In genomic region chr9:121865425-121866008, GRCm38 (mm10) we compare ENCODE assay signal across 25 mouse cellular contexts. TPM values are rescaled to one million over a fixed set of nuclear protein-coding genes. Genes with fewer than 3 reads are reported as not detected.
DNase-seq lines count a peak whose midpoint lies in the region; ATAC-seq and TF ChIP-seq lines count a peak whose summit lies in the region.
"Had no signal": no experiment of that assay in that cellular context is flagged by ENCODE, and none has a peak within 500 bp of the region (broad histone marks: within the 10 kb centered on the region; RNA-seq: fewer than 3 reads in every experiment).

No protein-coding gene starts in this region.

- peak; percentile 19 for DNase-seq in hindbrain, postnatal 0 days (ENCODE audit: low spot score)
- DNase-seq in hindbrain, embryonic 14.5 days (ENCODE audit: low spot score): no peak
- DNase-seq in midbrain, postnatal 0 days (ENCODE audit: low spot score): peak; percentile 22
- DNase-seq in retina, embryonic 14.5 days (ENCODE audit: low spot score): peak; percentile 28
- no peak for DNase-seq in thymus, postnatal 4 days
- DNase-seq: cerebellum, adult 11-12 months; cerebellum, postnatal 14 days; gastrocnemius, adult 2 months; heart, postnatal 36 days; kidney, postnatal 4 days; liver, embryonic 13.5 days; midbrain, embryonic 14.5 days; spleen, adult 18-20 months; thymus, postnatal 25 days had no signal

- no peaks in the 10 kb centered on the region for H3K27me3 ChIP-seq in hindbrain, postnatal 0 days (ENCODE audit: insufficient read depth, low read length)
- H3K27me3 ChIP-seq in hindbrain, embryonic 14.5 days (ENCODE audit: control insufficient read depth, insufficient read depth, low read length): no peaks in the 10 kb centered on the region
- H3K27me3 ChIP-seq in midbrain, postnatal 0 days (ENCODE audit: insufficient read depth, low read length): no peaks in the 10 kb centered on the region
- H3K27me3 ChIP-seq in midbrain, embryonic 15.5 days (replicated peaks): no peaks in the 10 kb centered on the region
- no peaks in the 10 kb centered on the region for H3K27me3 ChIP-seq in stomach, embryonic 15.5 days (replicated peaks)
- H3K27me3 ChIP-seq: embryonic facial prominence, embryonic 13.5 days; heart, embryonic 13.5 days; limb, embryonic 13.5 days; liver, embryonic 13.5 days had no signal

- no peak overlapping the region for H3K9ac ChIP-seq in hindbrain, postnatal 0 days (replicated peaks; ENCODE audit: low read length)
- no peak overlapping the region for H3K9ac ChIP-seq in hindbrain, embryonic 14.5 days
- no peak overlapping the region for H3K9ac ChIP-seq in midbrain, postnatal 0 days (replicated peaks; ENCODE audit: low read length, poor library complexity, severe bottlenecking)
- H3K9ac ChIP-seq in midbrain, embryonic 15.5 days: no peak overlapping the region
- H3K9ac ChIP-seq in stomach, embryonic 15.5 days: no peak overlapping the region
- H3K9ac ChIP-seq: embryonic facial prominence, embryonic 13.5 days; heart, embryonic 13.5 days; kidney, embryonic 15.5 days; limb, embryonic 13.5 days; liver, embryonic 13.5 days; lung, embryonic 14.5 days had no signal

- no peaks in the 10 kb centered on the region for H3K9me3 ChIP-seq in hindbrain, postnatal 0 days (ENCODE audit: low read length)
- no peaks in the 10 kb centered on the region for H3K9me3 ChIP-seq in hindbrain, embryonic 14.5 days (ENCODE audit: control insufficient read depth, low read length)
- H3K9me3 ChIP-seq in midbrain, postnatal 0 days (ENCODE audit: low read length): no peaks in the 10 kb centered on the region
- no peaks in the 10 kb centered on the region for H3K9me3 ChIP-seq in midbrain, embryonic 15.5 days
- no peaks in the 10 kb centered on the region for H3K9me3 ChIP-seq in stomach, embryonic 15.5 days
- H3K9me3 ChIP-seq: embryonic facial prominence, embryonic 13.5 days; heart, embryonic 13.5 days; kidney, embryonic 15.5 days; limb, embryonic 13.5 days; liver, embryonic 13.5 days had no signal

- no peaks in the 10 kb centered on the region for H3K4me1 ChIP-seq in hindbrain, postnatal 0 days (ENCODE audit: insufficient read depth, low read length)
- peaks cover 6% of the 10 kb centered on the region for H3K4me1 ChIP-seq in hindbrain, embryonic 14.5 days (replicated peaks; ENCODE audit: control insufficient read depth, insufficient read depth, low read length)
- H3K4me1 ChIP-seq in midbrain, postnatal 0 days (ENCODE audit: insufficient read depth, low read length): no peaks in the 10 kb centered on the region
- H3K4me1 ChIP-seq in midbrain, embryonic 15.5 days: no peaks in the 10 kb centered on the region
- peaks cover 16% of the 10 kb centered on the region; the same call in 1 of the 2 replicates for H3K4me1 ChIP-seq in stomach, embryonic 15.5 days
- H3K4me1 ChIP-seq: embryonic facial prominence, embryonic 13.5 days; limb, embryonic 13.5 days had no signal

- peak; percentile 47; the same call in 1 of the 2 replicates for ATAC-seq in hindbrain, postnatal 0 days
- ATAC-seq in hindbrain, embryonic 14.5 days (ENCODE audit: low FRiP score): no peak
- ATAC-seq in midbrain, postnatal 0 days (ENCODE audit: low FRiP score): no peak
- ATAC-seq in midbrain, embryonic 15.5 days (replicated peaks): no peak
- ATAC-seq in stomach, embryonic 15.5 days (ENCODE audit: insufficient read depth, low FRiP score, low read depth): no peak

- H3K36me3 ChIP-seq in hindbrain, postnatal 0 days (ENCODE audit: insufficient read depth, low read length): no peaks in the 10 kb centered on the region
- no peaks in the 10 kb centered on the region for H3K36me3 ChIP-seq in hindbrain, embryonic 14.5 days (replicated peaks; ENCODE audit: control insufficient read depth, insufficient read depth)
- H3K36me3 ChIP-seq in midbrain, postnatal 0 days (ENCODE audit: insufficient read depth, low read length): no peaks in the 10 kb centered on the region
- H3K36me3 ChIP-seq in midbrain, embryonic 15.5 days (replicated peaks): no peaks in the 10 kb centered on the region
- no peaks in the 10 kb centered on the region for H3K36me3 ChIP-seq in stomach, embryonic 15.5 days
- H3K36me3 ChIP-seq: embryonic facial prominence, embryonic 13.5 days; heart, embryonic 13.5 days; kidney, embryonic 15.5 days; limb, embryonic 13.5 days; liver, embryonic 13.5 days had no signal

- H3K4me2 ChIP-seq in hindbrain, postnatal 0 days (ENCODE audit: low read depth, low read length): no peak overlapping the region
- no peak overlapping the region for H3K4me2 ChIP-seq in hindbrain, embryonic 14.5 days (replicated peaks)
- H3K4me2 ChIP-seq in midbrain, postnatal 0 days (ENCODE audit: low read depth, low read length, poor library complexity, severe bottlenecking): no peak overlapping the region
- H3K4me2 ChIP-seq in midbrain, embryonic 15.5 days: no peak overlapping the region
- H3K4me2 ChIP-seq in stomach, embryonic 15.5 days: no peak overlapping the region
- H3K4me2 ChIP-seq: embryonic facial prominence, embryonic 13.5 days; heart, embryonic 13.5 days; kidney, embryonic 15.5 days; limb, embryonic 13.5 days; liver, embryonic 13.5 days; lung, embryonic 14.5 days had no signal

- no peak overlapping the region for H3K4me3 ChIP-seq in hindbrain, postnatal 0 days (ENCODE audit: low read length)
- H3K4me3 ChIP-seq in hindbrain, embryonic 14.5 days (replicated peaks; ENCODE audit: low read length): no peak overlapping the region
- H3K4me3 ChIP-seq in midbrain, postnatal 0 days (ENCODE audit: low read depth, low read length): no peak overlapping the region
- no peak overlapping the region for H3K4me3 ChIP-seq in midbrain, embryonic 15.5 days
- no peak overlapping the region for H3K4me3 ChIP-seq in stomach, embryonic 15.5 days (replicated peaks)
- H3K4me3 ChIP-seq: embryonic facial prominence, embryonic 13.5 days; gastrocnemius, adult 2 months; heart, embryonic 13.5 days; kidney, embryonic 15.5 days; limb, embryonic 13.5 days; liver, embryonic 13.5 days had no signal

- WGBS in hindbrain, postnatal 0 days: 26% methylated on average over 3 of the region's 3 CpGs
- WGBS in hindbrain, embryonic 14.5 days: 42% methylated on average over 3 of the region's 3 CpGs
- WGBS in midbrain, postnatal 0 days: 43% methylated on average over 3 of the region's 3 CpGs
- 53% methylated on average over 3 of the region's 3 CpGs for WGBS in midbrain, embryonic 15.5 days
- WGBS in stomach, embryonic 15.5 days: 37% methylated on average over 3 of the region's 3 CpGs

- TF ChIP-seq CTCF in hindbrain, postnatal 0 days (IDR thresholded peaks at IDR 0.05; ENCODE audit: low read depth): no peak
- TF ChIP-seq CTCF in midbrain, postnatal 0 days (IDR thresholded peaks at IDR 0.05): no peak

- H3K27ac ChIP-seq in hindbrain, postnatal 0 days: no peak overlapping the region
- H3K27ac ChIP-seq in hindbrain, embryonic 14.5 days: no peak overlapping the region
- H3K27ac ChIP-seq in midbrain, postnatal 0 days (ENCODE audit: low read depth, low read length): no peak overlapping the region
- H3K27ac ChIP-seq in midbrain, embryonic 15.5 days: no peak overlapping the region
- H3K27ac ChIP-seq in stomach, embryonic 15.5 days: peak overlapping the region; percentile 2; the same call in 1 of the 2 replicates
- H3K27ac ChIP-seq: embryonic facial prominence, embryonic 13.5 days; gastrocnemius, adult 2 months; heart, embryonic 13.5 days; kidney, embryonic 15.5 days; limb, embryonic 13.5 days; liver, embryonic 13.5 days had no signal

RNA-seq across cellular contexts. Expression of gene Higd1a, which starts 7.4 kb away (rescaled TPM):
- total RNA-seq in hindbrain, postnatal 0 days (2014; rRNA removed): 27.2 and 36.9 TPM in 2 replicates
- polyA plus RNA-seq in hindbrain, postnatal 0 days (2015; fragmentation: Nextera tagmentation; extraction: Ambion mirVana): 191 and 197 TPM in 2 replicates
- 146 and 158 TPM in 2 replicates for polyA plus RNA-seq in hindbrain, embryonic 14.5 days (2014; fragmentation: Nextera tagmentation; extraction: Ambion mirVana)
- total RNA-seq in midbrain, postnatal 0 days (2014; rRNA removed): 30.6 and 42.8 TPM in 2 replicates
- polyA plus RNA-seq in midbrain, postnatal 0 days (2015; fragmentation: Nextera tagmentation; extraction: Ambion mirVana): 179 and 182 TPM in 2 replicates
- 142 and 144 TPM in 2 replicates for polyA plus RNA-seq in midbrain, embryonic 15.5 days (2015; fragmentation: Nextera tagmentation; extraction: Ambion mirVana)
- 241 and 244 TPM in 2 replicates for polyA plus RNA-seq in stomach, embryonic 15.5 days (2015; fragmentation: Nextera tagmentation; extraction: Ambion mirVana)

RNA-seq across cellular contexts. Expression of gene Ccdc13, which starts 26.3 kb away (rescaled TPM):
- 3.7 and 5.6 TPM in 2 replicates for total RNA-seq in hindbrain, postnatal 0 days (2014; rRNA removed)
- 3.3 and 4.0 TPM in 2 replicates for polyA plus RNA-seq in hindbrain, postnatal 0 days (2015; fragmentation: Nextera tagmentation; extraction: Ambion mirVana)
- polyA plus RNA-seq in hindbrain, embryonic 14.5 days (2014; fragmentation: Nextera tagmentation; extraction: Ambion mirVana): 1.9 and 2.2 TPM in 2 replicates
- 2.8 and 3.0 TPM in 2 replicates for total RNA-seq in midbrain, postnatal 0 days (2014; rRNA removed)
- polyA plus RNA-seq in midbrain, postnatal 0 days (2015; fragmentation: Nextera tagmentation; extraction: Ambion mirVana): 4.1 and 4.8 TPM in 2 replicates
- 4.1 and 4.2 TPM in 2 replicates for polyA plus RNA-seq in midbrain, embryonic 15.5 days (2015; fragmentation: Nextera tagmentation; extraction: Ambion mirVana)
- 0.46 and 0.77 TPM in 2 replicates for polyA plus RNA-seq in stomach, embryonic 15.5 days (2015; fragmentation: Nextera tagmentation; extraction: Ambion mirVana)
- total RNA-seq: granulocyte monocyte progenitor cell, adult 5-6 weeks; heart, postnatal 36 days; megakaryocyte progenitor cell, adult 5-6 weeks had no signal
- polyA plus RNA-seq: heart, embryonic 13.5 days; liver, embryonic 13.5 days had no signal

RNA-seq across cellular contexts. Expression of gene Ackr2, which starts 32.6 kb away (rescaled TPM):
- total RNA-seq in hindbrain, postnatal 0 days (2014; rRNA removed): 1.0 and 5.1 TPM in 2 replicates
- polyA plus RNA-seq in hindbrain, postnatal 0 days (2015; fragmentation: Nextera tagmentation; extraction: Ambion mirVana): 0.93 and 1.0 TPM in 2 replicates
- 2.4 and 4.1 TPM in 2 replicates for polyA plus RNA-seq in hindbrain, embryonic 14.5 days (2014; fragmentation: Nextera tagmentation; extraction: Ambion mirVana)
- total RNA-seq in midbrain, postnatal 0 days (2014; rRNA removed): 1.7 and 3.0 TPM in 2 replicates
- polyA plus RNA-seq in midbrain, postnatal 0 days (2015; fragmentation: Nextera tagmentation; extraction: Ambion mirVana): 0.78 and 0.96 TPM in 2 replicates
- polyA plus RNA-seq in midbrain, embryonic 15.5 days (2015; fragmentation: Nextera tagmentation; extraction: Ambion mirVana): 2.8 and 3.5 TPM in 2 replicates
- 0.45 and 0.48 TPM in 2 replicates for polyA plus RNA-seq in stomach, embryonic 15.5 days (2015; fragmentation: Nextera tagmentation; extraction: Ambion mirVana)
- total RNA-seq: granulocyte monocyte progenitor cell, adult 5-6 weeks; megakaryocyte progenitor cell, adult 5-6 weeks had no signal
- polyA plus RNA-seq: embryonic facial prominence, embryonic 13.5 days had no signal

RNA-seq across cellular contexts. Expression of gene Cyp8b1, which starts 50.6 kb away (rescaled TPM):
- not detected in 2 replicates for total RNA-seq in hindbrain, postnatal 0 days (2014; rRNA removed)
- not detected in 2 replicates for polyA plus RNA-seq in hindbrain, postnatal 0 days (2015; fragmentation: Nextera tagmentation; extraction: Ambion mirVana)
- not detected in 2 replicates for polyA plus RNA-seq in hindbrain, embryonic 14.5 days (2014; fragmentation: Nextera tagmentation; extraction: Ambion mirVana)
- not detected in 2 replicates for total RNA-seq in midbrain, postnatal 0 days (2014; rRNA removed)
- not detected in 2 replicates for polyA plus RNA-seq in midbrain, postnatal 0 days (2015; fragmentation: Nextera tagmentation; extraction: Ambion mirVana)
- polyA plus RNA-seq in midbrain, embryonic 15.5 days (2015; fragmentation: Nextera tagmentation; extraction: Ambion mirVana): not detected in 2 replicates
- polyA plus RNA-seq in stomach, embryonic 15.5 days (2015; fragmentation: Nextera tagmentation; extraction: Ambion mirVana): 0.15 and 0.35 TPM in 2 replicates
- total RNA-seq: gastrocnemius, adult 2 months; granulocyte monocyte progenitor cell, adult 5-6 weeks; heart, postnatal 36 days; layer of hippocampus, postnatal 10 days; left cerebral cortex, postnatal 10 days; megakaryocyte progenitor cell, adult 5-6 weeks had no signal
- polyA plus RNA-seq: embryonic facial prominence, embryonic 13.5 days; heart, embryonic 13.5 days; limb, embryonic 13.5 days; lung, embryonic 14.5 days; midbrain, embryonic 14.5 days had no signal

Comparison
In these comparisons a context has a peak if more than half of its experiments do, and no peak if none do; other contexts are left out.
1. DNase-seq: peak in hindbrain, postnatal 0 days (single experiment), midbrain, postnatal 0 days (single experiment) and retina, embryonic 14.5 days (single experiment); none in hindbrain, embryonic 14.5 days (single experiment) and thymus, postnatal 4 days (single experiment).